Mouse (Mus musculus) ovary, postnatal 14 days (tissue): Measurements from ENCODE around the gene Thrb.
A peak's percentile ranks its signal among the peaks of the same experiment; 100 is the strongest.
"Not testable (repeated sequence)": the region's sequence is repeated elsewhere in the genome, so short reads cannot be mapped to it uniquely, and the experiment has no call there.

Experiments used
- DNase-seq: peaks from one replicate; pipeline ENCODE4 v3.0.0; 2022; ENCODE audit warnings: low spot score

The Thrb gene

GRCm38 (mm10) chr14:17879446-17879845 is 219.4 kb downstream of the Thrb start:
- DNase-seq, result no peak

GRCm38 (mm10) chr14:17884884-17885283 is 224.8 kb downstream of the Thrb start:
- DNase-seq, result no peak

GRCm38 (mm10) chr14:17885320-17885719 is 225.3 kb downstream of the Thrb start:
- DNase-seq, result no peak

- no peak for DNase-seq
Measured at GRCm38 (mm10) chr14:17894791-17895190, 234.7 kb downstream of the Thrb start.

DNA sequence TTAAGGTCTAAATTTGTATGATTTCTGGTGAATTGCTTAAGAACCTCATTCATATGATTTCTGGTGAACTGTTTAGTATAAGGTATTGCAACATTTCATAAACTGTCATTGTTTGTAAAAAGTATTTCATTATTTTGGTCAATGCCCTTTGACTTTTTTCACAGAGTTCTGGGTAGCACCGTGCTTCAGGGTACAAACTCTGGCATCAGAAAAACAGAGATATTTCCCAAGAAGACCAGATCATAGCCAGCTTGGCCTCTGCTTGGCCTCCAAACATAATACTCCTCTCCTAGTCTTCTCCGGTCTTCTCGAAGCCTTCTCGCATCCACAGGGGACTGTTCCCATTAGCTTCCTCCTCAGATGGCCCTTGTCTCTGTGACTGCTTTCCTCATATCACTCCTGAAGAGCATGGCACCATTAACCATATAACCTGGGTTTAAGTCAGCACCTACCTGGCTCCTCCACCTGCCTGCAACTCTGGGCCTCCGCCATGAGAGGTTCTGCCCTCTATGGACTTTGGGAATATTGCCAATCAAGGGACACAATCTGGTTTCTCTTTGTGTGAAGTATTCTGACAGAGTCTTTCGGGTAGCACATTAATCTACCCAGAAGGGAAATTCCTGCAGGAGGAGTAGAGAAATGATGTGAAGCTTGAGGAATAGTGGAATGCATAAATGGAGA is 239.8 kb downstream of the Thrb start:
- no peak for DNase-seq

- DNase-seq, result no peak
Measured at GRCm38 (mm10) chr14:17900414-17900795, 240.3 kb downstream of the Thrb start.

DNA sequence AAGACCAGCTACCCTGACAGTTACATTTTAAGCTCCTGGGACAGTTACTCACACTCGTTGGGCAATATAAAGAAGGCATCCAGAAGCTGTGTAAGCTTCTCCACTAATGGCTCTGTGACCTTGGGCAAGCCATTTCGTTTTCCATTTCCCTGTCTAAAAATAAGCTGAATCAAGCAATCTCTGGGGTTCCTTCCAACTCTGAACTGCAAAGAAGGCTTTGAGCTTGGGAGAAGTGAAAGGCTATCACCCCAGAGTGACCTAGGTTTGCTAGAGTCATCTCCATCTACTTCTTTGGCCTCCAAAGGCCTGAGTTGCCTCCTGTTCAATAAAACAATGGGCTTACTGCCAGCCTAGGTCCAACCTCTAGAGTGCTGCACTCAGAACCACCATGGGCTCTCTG is 242.4 kb downstream of the Thrb start:
- no peak for DNase-seq

GRCm38 (mm10) chr14:17903121-17903520 is 243.1 kb downstream of the Thrb start:
- DNase-seq, result no peak

DNA sequence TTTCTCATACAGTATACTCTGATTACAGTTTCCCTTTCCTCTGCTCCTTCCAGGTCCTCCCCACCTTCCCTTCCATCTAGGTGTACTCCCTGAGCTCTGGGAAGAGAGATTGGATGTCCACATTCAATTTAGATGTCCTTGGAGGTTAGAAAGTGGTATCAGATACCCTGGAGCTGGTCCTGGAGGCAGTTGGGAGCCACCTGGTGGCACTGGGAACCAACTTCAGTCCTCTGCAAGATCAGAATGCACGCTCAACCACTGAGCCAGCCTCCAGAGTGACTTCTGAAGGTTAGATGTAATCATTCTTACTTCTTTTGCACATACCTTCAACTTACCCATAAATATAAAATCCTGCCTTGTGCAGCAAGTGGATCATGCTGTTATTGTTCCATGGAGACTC is 244.5 kb downstream of the Thrb start:
- no peak for DNase-seq

DNA sequence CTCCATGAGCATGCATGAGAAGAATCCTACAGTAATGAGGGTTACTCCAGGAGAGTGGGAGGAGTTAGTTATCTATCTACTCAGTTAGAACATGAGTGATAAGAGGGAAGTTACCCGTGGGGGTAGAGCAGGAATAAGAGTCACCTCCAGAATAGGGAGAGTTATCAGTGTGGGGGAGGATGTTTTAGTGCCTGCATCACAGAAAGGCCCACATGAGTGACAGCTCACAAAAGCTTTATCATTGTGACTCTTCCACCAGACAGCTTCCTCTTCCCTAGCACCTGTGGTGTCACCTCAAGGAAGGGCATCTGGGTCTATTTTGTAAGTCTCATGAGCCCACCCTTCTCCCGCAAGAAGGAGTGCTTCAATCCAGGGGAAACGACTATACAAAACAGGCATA is 245.6 kb downstream of the Thrb start:
- DNase-seq, result no peak

DNA sequence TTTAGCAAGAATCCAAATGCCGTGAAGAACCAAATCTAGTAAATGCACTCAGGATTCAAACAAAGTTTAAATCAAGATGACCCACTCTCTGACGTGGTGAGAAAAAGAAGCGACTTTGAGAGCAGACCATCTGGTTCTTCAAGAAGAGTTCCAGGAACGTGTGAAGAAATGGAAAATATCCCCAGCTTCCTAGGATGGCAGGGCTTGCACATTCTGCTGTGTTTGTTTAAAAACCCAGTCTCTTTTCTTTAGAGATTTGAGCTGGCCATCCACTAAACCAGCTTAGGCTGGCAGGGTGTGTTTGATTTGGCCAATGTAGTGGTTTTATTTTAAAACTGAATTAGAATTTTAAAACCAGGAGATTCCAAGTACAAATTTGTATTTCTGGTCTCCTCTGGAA is 246.9 kb downstream of the Thrb start:
- no peak for DNase-seq

DNA sequence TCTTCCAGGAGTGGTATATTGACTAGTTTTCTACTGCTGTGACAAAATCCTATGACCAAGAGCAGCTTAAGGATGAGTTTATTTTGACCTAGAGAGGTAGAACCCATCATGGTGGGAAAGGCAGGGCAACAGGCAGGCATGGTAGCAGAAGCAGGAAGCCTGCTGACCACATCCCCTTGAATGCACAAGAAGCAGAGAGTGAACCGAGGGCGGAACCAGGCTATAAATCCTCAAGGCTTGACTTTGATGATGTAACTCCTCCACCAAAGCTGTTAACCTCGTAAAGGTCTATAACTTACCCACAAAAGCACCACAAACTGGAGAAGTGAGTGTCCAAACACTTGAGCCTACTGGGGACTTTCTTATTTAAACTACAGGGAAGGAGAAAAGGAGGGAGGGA is 251.1 kb downstream of the Thrb start:
- DNase-seq, result no peak

- no peak for DNase-seq
Measured at GRCm38 (mm10) chr14:17912573-17913207, 252.6 kb downstream of the Thrb start.

DNA sequence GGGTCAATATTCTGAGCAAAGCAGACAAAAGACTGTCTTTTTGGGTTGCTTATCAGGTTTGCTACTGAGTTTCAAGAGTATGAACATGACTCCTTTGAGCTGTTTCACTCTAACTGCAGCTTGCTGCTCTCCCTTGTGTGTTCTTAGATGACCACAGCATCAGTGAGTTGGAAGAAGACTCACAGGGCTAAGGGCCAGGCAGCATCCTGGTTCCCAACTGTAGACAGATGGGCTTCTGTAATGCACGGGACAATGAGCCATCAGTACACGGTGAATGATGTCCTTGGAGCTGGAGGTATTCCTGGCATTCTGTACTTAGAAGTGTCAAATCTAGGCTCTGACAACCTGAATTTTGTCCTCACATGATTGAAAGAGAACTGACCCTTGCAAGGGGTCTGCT is 255.5 kb downstream of the Thrb start:
- no peak for DNase-seq

DNA sequence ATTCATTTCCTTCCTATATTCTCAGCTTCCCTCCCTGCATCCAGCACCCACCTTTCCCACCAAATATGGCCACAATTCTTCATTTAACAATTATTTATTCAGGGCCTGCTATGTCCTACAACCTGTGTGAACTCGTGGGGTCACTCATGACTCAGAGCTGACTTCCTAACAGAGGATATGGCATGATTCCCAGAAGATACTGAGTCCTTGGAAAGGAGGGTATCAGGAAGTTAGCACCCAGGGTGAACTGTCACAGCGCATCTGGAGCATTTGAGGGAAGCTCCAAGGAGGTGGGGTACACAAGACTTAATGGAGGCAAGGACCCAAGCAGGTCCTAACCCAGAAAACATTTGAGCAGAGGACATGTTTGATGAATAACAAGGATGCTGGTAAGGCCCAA is 256.6 kb downstream of the Thrb start:
- no peak for DNase-seq

GRCm38 (mm10) chr14:17917124-17917763 is 257.2 kb downstream of the Thrb start:
- DNase-seq, result no peak

- no peak for DNase-seq
Measured at GRCm38 (mm10) chr14:17917899-17918298, 257.8 kb downstream of the Thrb start.

DNA sequence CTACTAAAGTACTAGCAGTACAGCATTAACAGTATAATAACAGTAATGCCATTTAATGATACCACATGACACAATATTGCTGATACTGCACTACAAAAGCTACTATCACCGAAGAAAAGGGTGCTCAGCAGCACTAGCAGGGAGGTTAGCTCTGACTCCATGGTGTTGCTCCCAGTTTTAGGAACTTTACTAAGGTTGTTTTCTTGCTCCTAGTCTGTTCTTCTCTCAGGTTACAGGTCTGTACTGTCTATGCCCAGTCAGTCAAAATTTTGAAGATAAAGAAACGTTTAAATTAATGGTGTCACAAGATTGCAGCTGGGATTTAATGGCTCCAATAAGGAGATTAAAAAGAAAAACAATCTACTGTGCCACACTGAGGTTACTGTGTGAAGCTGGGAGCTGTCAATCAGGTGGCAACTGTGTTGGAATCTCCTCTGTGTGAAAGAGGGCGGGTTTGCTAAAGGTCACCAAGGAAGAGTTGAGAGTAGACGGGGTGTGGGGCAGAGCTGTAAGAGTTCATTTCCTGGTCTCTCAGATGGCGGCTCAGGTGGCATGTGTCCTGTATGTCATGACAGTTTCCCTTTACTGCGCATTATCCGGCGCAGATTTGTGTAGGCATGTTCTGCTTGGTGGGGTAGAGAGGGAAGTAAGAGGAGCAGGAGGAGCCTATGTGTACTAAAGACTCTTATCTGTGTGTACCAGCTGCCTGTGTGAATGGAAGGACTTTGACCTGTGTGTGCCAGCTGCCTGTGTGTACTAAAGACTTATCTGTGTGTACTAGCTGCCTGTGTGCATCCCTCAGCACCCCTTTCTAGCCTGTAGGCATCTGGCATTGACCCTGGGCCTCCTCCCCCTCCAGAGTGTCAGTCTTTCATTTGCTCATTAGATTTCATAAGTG is 263.0 kb downstream of the Thrb start:
- DNase-seq, result no peak

GRCm38 (mm10) chr14:17927469-17927868 is 267.4 kb downstream of the Thrb start:
- DNase-seq, result peak; percentile 37

DNA sequence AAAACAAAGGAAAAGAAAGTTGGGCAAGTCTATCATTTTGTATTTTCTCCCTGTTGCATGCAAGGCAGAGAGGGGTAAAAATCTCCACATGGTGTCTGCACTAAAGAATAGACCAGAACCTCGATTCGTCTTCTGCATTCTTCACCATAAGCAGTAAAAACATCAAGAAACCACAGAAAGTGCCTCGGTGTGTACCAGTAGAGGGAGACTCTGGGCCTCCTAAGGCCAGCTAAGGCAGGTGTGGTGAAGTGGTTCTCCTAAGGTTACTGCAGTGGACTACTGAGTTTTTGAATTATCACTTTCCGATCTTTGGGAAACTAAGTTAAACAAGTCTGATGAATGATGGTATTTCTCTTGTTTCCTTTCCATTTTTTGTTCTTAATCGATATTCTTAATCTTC is 269.5 kb downstream of the Thrb start:
- no peak for DNase-seq

GRCm38 (mm10) chr14:17933475-17933874 is 273.4 kb downstream of the Thrb start:
- no peak for DNase-seq

- not testable (repeated sequence) for DNase-seq
Measured at GRCm38 (mm10) chr14:17934779-17935178, 274.7 kb downstream of the Thrb start.

GRCm38 (mm10) chr14:17954038-17954437 is 294.0 kb downstream of the Thrb start:
- DNase-seq, result no peak
